Mouse (Mus musculus): ENCODE results near the gene Cdc42ep5. TPM values are rescaled to one million over a fixed set of nuclear protein-coding genes. Genes with fewer than 3 reads are reported as not detected.
"Not testable (repeated sequence)": the region's sequence is repeated elsewhere in the genome, so short reads cannot be mapped to it uniquely, and the experiment has no call there.

Gene Cdc42ep5
- polyA plus RNA-seq (2012; rRNA removed), result 220 and 269 TPM in 2 replicates

GRCm38 (mm10) chr7:4164090-4164910 is at the start of gene Cdc42ep5:
Gene Cdc42ep5 (minus strand): TSS chr7:4164860.
- 1% methylated on average over 20 of the region's 20 CpGs for WGBS
- DNase-seq (ENCODE audit: low read depth, low spot score), result no peak

- not testable (repeated sequence) for DNase-seq (ENCODE audit: low read depth, low spot score)
Observed at GRCm38 (mm10) chr7:4213436-4213835, 48.8 kb upstream of the Cdc42ep5 start.

- no peak for DNase-seq (ENCODE audit: low read depth, low spot score)
- 31% methylated on average over 2 of the region's 2 CpGs for WGBS
Observed at GRCm38 (mm10) chr7:4208626-4209025, 44.0 kb upstream of the Cdc42ep5 start.

GRCm38 (mm10) chr7:4207126-4207525 is 42.5 kb upstream of the Cdc42ep5 start:
- DNase-seq (ENCODE audit: low read depth, low spot score), result no peak
- 79% methylated on average over 1 of the region's 1 CpGs for WGBS

GRCm38 (mm10) chr7:4178438-4178837 is 13.8 kb upstream of the Cdc42ep5 start:
- WGBS, result 42% methylated on average over 3 of the region's 3 CpGs
- DNase-seq (ENCODE audit: low read depth, low spot score), result no peak

- no peak for DNase-seq (ENCODE audit: low read depth, low spot score)
- 30% methylated on average over 6 of the region's 6 CpGs for WGBS
Observed at GRCm38 (mm10) chr7:4170193-4170938, 5.7 kb upstream of the Cdc42ep5 start.

GRCm38 (mm10) chr7:4167098-4167497 is 2.4 kb upstream of the Cdc42ep5 start:
- no peak for DNase-seq (ENCODE audit: low read depth, low spot score)

- DNase-seq (ENCODE audit: low read depth, low spot score), result no peak
- WGBS, result 4% methylated on average over 3 of the region's 3 CpGs
Observed at GRCm38 (mm10) chr7:4165286-4165685, 626 bp upstream of the Cdc42ep5 start.

- DNase-seq (ENCODE audit: low read depth, low spot score), result no peak
- under 1% methylated on average over 11 of the region's 11 CpGs for WGBS
Observed at GRCm38 (mm10) chr7:4163571-4164072, 1.0 kb downstream of the Cdc42ep5 start.

GRCm38 (mm10) chr7:4161596-4161995 is 3.1 kb downstream of the Cdc42ep5 start:
- DNase-seq (ENCODE audit: low read depth, low spot score), result not testable (repeated sequence)
- WGBS, result 91% methylated on average over 4 of the region's 4 CpGs

- 74% methylated on average over 4 of the region's 4 CpGs for WGBS
- no peak for DNase-seq (ENCODE audit: low read depth, low spot score)
Observed at GRCm38 (mm10) chr7:4154976-4155375, 9.7 kb downstream of the Cdc42ep5 start.

GRCm38 (mm10) chr7:4154356-4154755 is 10.3 kb downstream of the Cdc42ep5 start:
- no peak for DNase-seq (ENCODE audit: low read depth, low spot score)
- WGBS, result 48% methylated on average over 5 of the region's 5 CpGs

- DNase-seq (ENCODE audit: low read depth, low spot score), result no peak
- 12% methylated on average over 22 of the region's 22 CpGs for WGBS
Observed at GRCm38 (mm10) chr7:4151241-4151640, 13.4 kb downstream of the Cdc42ep5 start.

- WGBS, result 13% methylated on average over 14 of the region's 14 CpGs
- DNase-seq (ENCODE audit: low read depth, low spot score), result peak; percentile 99
Observed at GRCm38 (mm10) chr7:4150811-4151221, 13.8 kb downstream of the Cdc42ep5 start.

GRCm38 (mm10) chr7:4150059-4150541 is 14.6 kb downstream of the Cdc42ep5 start, which contains the start of gene Leng9:
Gene Leng9 (minus strand): TSS chr7:4150374.
- WGBS, result 1% methylated on average over 14 of the region's 14 CpGs
- DNase-seq (ENCODE audit: low read depth, low spot score), result no peak

- no peak for DNase-seq (ENCODE audit: low read depth, low spot score)
- WGBS, result under 1% methylated on average over 64 of the region's 64 CpGs
Observed at GRCm38 (mm10) chr7:4149209-4150054, 15.2 kb downstream of the Cdc42ep5 start.

- 14% methylated on average over 18 of the region's 18 CpGs for WGBS
- DNase-seq (ENCODE audit: low read depth, low spot score), result no peak
Observed at GRCm38 (mm10) chr7:4148341-4149208, 16.1 kb downstream of the Cdc42ep5 start.

GRCm38 (mm10) chr7:4147836-4148235 is 16.8 kb downstream of the Cdc42ep5 start:
- 56% methylated on average over 4 of the region's 4 CpGs for WGBS
- no peak for DNase-seq (ENCODE audit: low read depth, low spot score)

GRCm38 (mm10) chr7:4147371-4147770 is 17.3 kb downstream of the Cdc42ep5 start:
- no peak for DNase-seq (ENCODE audit: low read depth, low spot score)
- 36% methylated on average over 20 of the region's 20 CpGs for WGBS

Measured in large intestine, adult 2 months (tissue).